Mouse (Mus musculus): Measurements from ENCODE around the gene Ttf1. TPM values are rescaled to one million over a fixed set of nuclear protein-coding genes. Genes with fewer than 3 reads are reported as not detected.

Ttf1 gene
- polyA plus RNA-seq, 1 experiment from 2014 or later = 12.0 TPM

GRCm38 (mm10) chr2:29039741-29040140 lies 20.3 kb upstream of the Ttf1 start:
- 34% methylated on average over 5 of the region's 5 CpGs for WGBS
- Histone ChIP-seq H3K9me3 (replicated peaks) (no peaks in the 10 kb centered on the region), H3K27me3 (peaks cover 64% of the 10 kb centered on the region)

DNA sequence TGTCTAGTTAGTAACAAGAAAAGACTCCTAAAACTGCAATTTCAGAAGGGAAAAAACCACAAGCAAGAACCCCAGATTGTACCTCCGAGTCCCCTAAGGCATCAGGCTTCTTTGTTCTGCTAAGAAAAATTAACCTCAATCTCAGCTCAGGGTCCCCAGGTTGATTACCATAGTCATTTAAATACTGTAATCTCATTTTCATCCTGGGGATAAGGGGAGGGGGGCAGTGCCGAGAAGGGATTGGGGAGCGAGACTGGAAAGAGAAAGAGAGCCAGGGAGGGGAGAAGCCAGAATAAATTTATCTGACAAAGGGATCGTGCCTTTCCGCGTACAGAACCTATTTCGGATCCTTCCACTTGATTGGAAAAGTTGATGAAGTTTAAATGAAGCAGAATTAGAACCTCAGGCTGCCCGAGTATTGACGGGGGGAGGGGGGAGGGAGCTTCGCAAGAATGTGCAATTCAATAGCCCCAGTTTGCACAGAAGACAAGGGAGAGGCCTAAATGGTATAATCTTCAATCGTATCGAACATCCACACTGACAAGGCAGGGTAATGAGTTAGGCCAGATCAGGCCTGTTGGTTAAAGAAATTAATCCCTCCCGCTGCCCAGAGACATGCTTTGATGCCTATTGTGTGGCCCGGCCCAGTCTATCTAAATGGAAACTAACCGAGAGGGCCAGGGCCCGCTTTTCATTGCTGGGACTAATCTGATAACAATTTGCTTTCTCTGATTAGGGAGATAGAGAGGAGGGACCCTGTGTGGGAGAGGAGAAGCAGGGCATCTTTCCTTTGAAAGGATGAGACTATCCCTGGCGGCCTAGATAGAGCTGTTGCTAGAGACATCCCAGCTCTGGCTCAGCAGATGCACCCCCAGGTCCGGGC lies 19.2 kb upstream of the Ttf1 start:
- H3K9ac ChIP-seq = no peak overlapping the region; the same call in 1 of the 2 replicates
- H3K27ac ChIP-seq = peak overlapping the region; percentile 58
- H3K4me2 ChIP-seq (replicated peaks) = no peak overlapping the region
- no peak overlapping the region for H3K4me3 ChIP-seq
- no peaks in the 10 kb centered on the region for H3K9me3 ChIP-seq (replicated peaks)
- WGBS = 4% methylated on average over 18 of the region's 18 CpGs
- peak; percentile 32; the same call in 1 of the 2 replicates for ATAC-seq (ENCODE audit: low FRiP score)
- H3K4me1 ChIP-seq = peaks cover 17% of the 10 kb centered on the region
- H3K36me3 ChIP-seq = no peaks in the 10 kb centered on the region
- peaks cover 75% of the 10 kb centered on the region for H3K27me3 ChIP-seq

More at GRCm38 (mm10) chr2:29039741-29040140, 20.3 kb upstream of the Ttf1 start:
- no peak overlapping the region for H3K4me2 ChIP-seq (replicated peaks)
- ATAC-seq (ENCODE audit: low FRiP score) = no peak
- no peaks in the 10 kb centered on the region for H3K36me3 ChIP-seq
- H3K9ac ChIP-seq = no peak overlapping the region
- H3K27ac ChIP-seq = 0 out of 2 replicates have a peak overlapping the region, but pooled peaks have one; percentile 23
- peaks cover 14% of the 10 kb centered on the region for H3K4me1 ChIP-seq
- no peak overlapping the region for H3K4me3 ChIP-seq

- H3K4me3 ChIP-seq = no peak overlapping the region
- H3K9me3 ChIP-seq (replicated peaks) = no peaks in the 10 kb centered on the region
- no peak overlapping the region for H3K9ac ChIP-seq
- H3K4me2 ChIP-seq (replicated peaks) = no peak overlapping the region
- H3K4me1 ChIP-seq = peaks cover 23% of the 10 kb centered on the region
- 26% methylated on average over 8 of the region's 8 CpGs for WGBS
- H3K27me3 ChIP-seq = peaks cover 80% of the 10 kb centered on the region
- ATAC-seq (ENCODE audit: low FRiP score) = 0 out of 2 replicates have a peak, but pooled peaks have one; percentile 11
- H3K36me3 ChIP-seq = no peaks in the 10 kb centered on the region
- peak overlapping the region; percentile 58 for H3K27ac ChIP-seq
Measured at GRCm38 (mm10) chr2:29041477-29041768, 18.6 kb upstream of the Ttf1 start.

DNA sequence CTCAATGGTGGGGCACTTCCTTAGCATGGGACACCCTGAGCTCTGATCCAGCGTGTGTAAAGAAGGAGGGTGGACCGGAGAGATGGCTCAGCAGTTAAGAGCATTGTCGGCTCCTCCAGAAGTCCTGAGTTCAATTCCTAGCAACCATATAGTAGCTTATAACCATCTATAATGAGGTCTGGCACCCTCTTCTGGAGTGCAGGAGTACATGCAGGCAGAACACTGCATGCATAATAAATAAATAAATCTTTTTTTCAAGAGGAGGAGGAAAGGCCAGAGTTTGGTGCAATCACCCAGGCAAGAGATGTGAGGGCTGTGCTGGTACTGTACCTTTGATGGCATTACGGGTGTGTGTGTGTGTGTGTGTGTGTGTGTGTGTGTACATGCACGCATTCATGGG lies 17.9 kb upstream of the Ttf1 start:
- H3K9ac ChIP-seq = no peak overlapping the region
- no peak overlapping the region for H3K4me3 ChIP-seq
- H3K9me3 ChIP-seq (replicated peaks) = no peaks in the 10 kb centered on the region
- WGBS = 91% methylated on average over 5 of the region's 5 CpGs
- H3K36me3 ChIP-seq = no peaks in the 10 kb centered on the region
- no peak overlapping the region for H3K27ac ChIP-seq
- ATAC-seq (ENCODE audit: low FRiP score) = no peak
- H3K4me2 ChIP-seq (replicated peaks) = no peak overlapping the region
- peaks cover 74% of the 10 kb centered on the region for H3K27me3 ChIP-seq
- H3K4me1 ChIP-seq = peaks cover 23% of the 10 kb centered on the region

- Histone ChIP-seq H3K9ac (no peak overlapping the region), H3K4me3 (no peak overlapping the region), H3K36me3 (no peaks in the 10 kb centered on the region), H3K4me1 (peaks cover 17% of the 10 kb centered on the region), H3K27ac (no peak overlapping the region), H3K4me2 (replicated peaks) (peak overlapping the region; percentile 14; the same call in 1 of the 2 replicates), H3K9me3 (replicated peaks) (no peaks in the 10 kb centered on the region), H3K27me3 (peaks cover 80% of the 10 kb centered on the region)
- 18% methylated on average over 16 of the region's 16 CpGs for WGBS
- ATAC-seq (ENCODE audit: low FRiP score) = no peak
Measured at GRCm38 (mm10) chr2:29046151-29046550, 13.9 kb upstream of the Ttf1 start.

GRCm38 (mm10) chr2:29051932-29052331 lies 8.1 kb upstream of the Ttf1 start:
- no peak for ATAC-seq (ENCODE audit: low FRiP score)
- Histone ChIP-seq H3K4me2 (replicated peaks) (no peak overlapping the region), H3K27ac (no peak overlapping the region), H3K27me3 (peaks cover 62% of the 10 kb centered on the region), H3K4me3 (no peak overlapping the region), H3K36me3 (no peaks in the 10 kb centered on the region), H3K9me3 (replicated peaks) (no peaks in the 10 kb centered on the region), H3K4me1 (peaks cover 18% of the 10 kb centered on the region), H3K9ac (no peak overlapping the region)
- 65% methylated on average over 5 of the region's 5 CpGs for WGBS

DNA sequence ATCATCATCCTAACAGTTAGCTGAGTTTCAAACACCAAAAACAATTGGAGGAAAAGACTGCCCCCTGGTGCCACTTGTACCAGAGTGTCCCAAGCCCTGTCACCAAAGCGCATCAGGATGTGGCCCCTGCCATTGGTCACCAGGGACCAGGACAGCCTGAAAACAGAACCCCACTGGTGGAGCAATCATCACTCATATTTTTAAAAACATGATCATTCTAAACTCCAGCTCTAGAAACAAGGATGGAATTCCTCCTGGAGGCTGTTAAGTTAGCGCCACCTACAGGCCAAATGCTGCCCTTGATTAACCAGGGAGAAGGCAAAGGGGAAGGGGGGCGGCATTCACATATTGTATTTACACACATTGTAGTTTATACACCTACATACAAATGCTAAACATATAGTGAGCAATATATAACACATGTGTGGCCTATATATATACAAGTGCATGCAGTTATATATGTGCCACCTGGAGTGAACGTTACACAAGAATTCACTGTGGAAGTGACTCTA lies 7.1 kb upstream of the Ttf1 start:
- no peaks in the 10 kb centered on the region for H3K36me3 ChIP-seq
- no peak overlapping the region for H3K27ac ChIP-seq
- no peak overlapping the region for H3K9ac ChIP-seq
- no peak for ATAC-seq (ENCODE audit: low FRiP score)
- no peaks in the 10 kb centered on the region for H3K9me3 ChIP-seq (replicated peaks)
- 33% methylated on average over 4 of the region's 4 CpGs for WGBS
- no peak overlapping the region for H3K4me2 ChIP-seq (replicated peaks)
- peaks cover 18% of the 10 kb centered on the region for H3K4me1 ChIP-seq
- H3K27me3 ChIP-seq = peaks cover 64% of the 10 kb centered on the region
- H3K4me3 ChIP-seq = no peak overlapping the region

GRCm38 (mm10) chr2:29053802-29054544 lies 6.1 kb upstream of the Ttf1 start:
- Histone ChIP-seq H3K4me3 (peak overlapping the region; percentile 46), H3K27me3 (peaks cover 62% of the 10 kb centered on the region)

GRCm38 (mm10) chr2:29054545-29054935 lies 5.5 kb upstream of the Ttf1 start:
- Histone ChIP-seq H3K9me3 (replicated peaks) (no peaks in the 10 kb centered on the region), H3K4me3 (peak overlapping the region; percentile 46), H3K4me1 (peaks cover 18% of the 10 kb centered on the region), H3K4me2 (replicated peaks) (peak overlapping the region; percentile 74), H3K27me3 (peaks cover 58% of the 10 kb centered on the region), H3K36me3 (no peaks in the 10 kb centered on the region), H3K9ac (peak overlapping the region; percentile 59), H3K27ac (no peak overlapping the region)
- 1% methylated on average over 30 of the region's 30 CpGs for WGBS
- no peak for ATAC-seq (ENCODE audit: low FRiP score)

More at GRCm38 (mm10) chr2:29053802-29054544, 6.1 kb upstream of the Ttf1 start:
- Histone ChIP-seq H3K27ac (no peak overlapping the region), H3K9me3 (replicated peaks) (no peaks in the 10 kb centered on the region), H3K4me1 (peaks cover 18% of the 10 kb centered on the region), H3K36me3 (no peaks in the 10 kb centered on the region), H3K9ac (no peak overlapping the region), H3K4me2 (replicated peaks) (peak overlapping the region; percentile 74)
- 0 out of 2 replicates have a peak, but pooled peaks have one; percentile 48 for ATAC-seq (ENCODE audit: low FRiP score)
- WGBS = 3% methylated on average over 20 of the region's 20 CpGs

DNA sequence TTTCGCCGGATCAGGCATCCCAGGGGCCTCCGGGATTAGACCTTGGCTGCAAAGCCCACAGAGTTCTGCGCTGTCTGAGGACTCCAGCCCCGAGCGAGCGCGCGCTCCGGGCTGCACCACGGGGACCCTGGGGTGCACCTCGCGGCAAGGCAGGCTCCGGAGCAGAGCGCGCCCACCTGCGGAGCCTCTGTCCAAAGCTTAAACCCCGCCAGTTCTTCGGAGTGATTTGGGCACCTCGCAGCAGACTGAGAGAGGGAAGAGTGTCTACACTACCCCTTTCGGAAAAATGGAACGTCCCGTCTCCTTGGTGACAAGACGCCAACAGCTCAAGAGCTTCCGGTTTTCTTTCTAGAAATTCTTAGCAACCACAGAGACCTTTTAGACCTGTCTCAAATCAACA lies 5.1 kb upstream of the Ttf1 start, which contains the start of gene Cfap77:
Cfap77 (minus strand) TSS at position 76 of the 400 bp plus-strand sequence.
- Histone ChIP-seq H3K27me3 (peaks cover 58% of the 10 kb centered on the region), H3K4me2 (replicated peaks) (peak within 1 kb of the TSS; percentile 74), H3K4me3 (peak within 1 kb of the TSS; percentile 46), H3K4me1 (peaks cover 18% of the 10 kb centered on the region), H3K9ac (peak within 1 kb of the TSS; percentile 59), H3K27ac (no peak within 1 kb of the TSS), H3K9me3 (replicated peaks) (no peaks in the 10 kb centered on the region), H3K36me3 (no peaks in the 10 kb centered on the region)
- peak; percentile 66 for ATAC-seq (ENCODE audit: low FRiP score)
- WGBS = under 1% methylated on average over 25 of the region's 25 CpGs

DNA sequence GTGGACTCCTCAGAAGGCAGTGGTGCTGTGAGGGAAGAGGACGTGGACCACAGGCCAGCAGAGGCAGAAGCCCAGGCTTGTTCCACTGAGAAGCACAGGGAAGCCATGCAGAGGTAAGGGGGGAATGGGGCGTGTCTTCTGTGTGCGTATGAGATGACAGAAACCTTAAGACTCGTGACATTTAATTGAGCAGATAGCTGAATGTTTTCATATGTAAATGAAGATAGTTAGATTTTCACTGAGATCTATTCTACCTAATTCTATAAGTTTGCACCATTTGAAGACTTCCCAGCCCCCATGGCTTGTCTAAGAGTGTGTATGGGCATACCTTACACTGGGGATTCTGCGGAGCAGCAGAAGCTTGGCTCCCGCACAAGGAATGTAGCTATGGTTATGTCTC lies 5.7 kb downstream of the Ttf1 start:
- no peak overlapping the region for H3K27ac ChIP-seq
- H3K9ac ChIP-seq = no peak overlapping the region
- 83% methylated on average over 6 of the region's 6 CpGs for WGBS
- H3K4me3 ChIP-seq = no peak overlapping the region
- no peaks in the 10 kb centered on the region for H3K27me3 ChIP-seq
- H3K9me3 ChIP-seq (replicated peaks) = no peaks in the 10 kb centered on the region
- H3K4me1 ChIP-seq = peaks cover 10% of the 10 kb centered on the region
- ATAC-seq (ENCODE audit: low FRiP score) = no peak
- peaks cover 30% of the 10 kb centered on the region for H3K36me3 ChIP-seq
- no peak overlapping the region for H3K4me2 ChIP-seq (replicated peaks)

DNA sequence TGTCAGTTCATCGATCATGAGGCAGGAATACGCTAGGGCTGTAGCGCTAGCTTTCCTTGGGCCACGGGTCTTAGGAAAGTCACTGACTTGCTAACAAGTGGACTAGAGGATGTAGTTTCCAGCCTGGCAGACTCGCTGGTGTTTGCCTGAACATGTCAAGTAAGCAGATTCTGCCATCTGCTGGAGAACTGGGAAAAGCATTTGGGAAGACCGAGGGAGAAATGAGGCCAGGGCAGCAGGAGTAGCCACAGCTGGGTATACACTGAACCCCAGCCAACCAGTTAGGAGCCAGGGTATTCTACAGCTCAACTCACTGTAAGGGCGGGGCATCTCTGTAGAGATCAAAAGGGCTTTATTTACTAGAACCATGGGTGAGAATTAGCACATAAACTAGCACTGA lies 6.3 kb downstream of the Ttf1 start:
- H3K4me1 ChIP-seq = peaks cover 4% of the 10 kb centered on the region
- no peaks in the 10 kb centered on the region for H3K27me3 ChIP-seq
- H3K9me3 ChIP-seq (replicated peaks) = no peaks in the 10 kb centered on the region
- no peak overlapping the region for H3K9ac ChIP-seq
- H3K36me3 ChIP-seq = peaks cover 36% of the 10 kb centered on the region
- no peak overlapping the region for H3K4me2 ChIP-seq (replicated peaks)
- H3K4me3 ChIP-seq = no peak overlapping the region
- ATAC-seq (ENCODE audit: low FRiP score) = no peak
- H3K27ac ChIP-seq = no peak overlapping the region
- 58% methylated on average over 7 of the region's 7 CpGs for WGBS

Data from hindbrain, embryonic 12.5 days (tissue).